Mouse (Mus musculus) gastrocnemius, adult 2 months (tissue): ENCODE data around the gene Mpp4. TPM values are rescaled to one million over a fixed set of nuclear protein-coding genes. Genes with fewer than 3 reads are reported as not detected.
A peak's percentile ranks its signal among the peaks of the same experiment; 100 is the strongest.

Source experiments
- DNase-seq: peaks from one replicate; pipeline ENCODE4 v3.0.0; 2022
- H3K27ac ChIP-seq: fragments of 200-600 bp; 2 replicates; pipeline ENCODE4 v1.8.1; 2022; ENCODE audit warnings: mild to moderate bottlenecking
- H3K4me3 ChIP-seq: fragments of 200-600 bp; 2 replicates; pipeline ENCODE4 v1.8.1; 2022; ENCODE audit warnings: mild to moderate bottlenecking, moderate library complexity
- CTCF ChIP-seq: fragments of 200-600 bp; IDR thresholded peaks from 2 replicates; pipeline ENCODE4 v1.8.1; 2022; ENCODE audit warnings: antibody characterized with exemption, mild to moderate bottlenecking, moderate library complexity
- intact Hi-C: fragments of 180-260 bp; cut with DNase I; formaldehyde crosslinking; loops from one replicate; pipeline ENCODE4 v1.15.1; 2025
- total RNA-seq, 2 experiments: library from RNA; stranded (reverse); gene quantifications; 2 replicates each; pipeline ENCODE4 v1.2.3; 2021

Gene Mpp4
- total RNA-seq, 2 experiments from 2014 or later = 0.22 TPM; not detected in 1

DNA sequence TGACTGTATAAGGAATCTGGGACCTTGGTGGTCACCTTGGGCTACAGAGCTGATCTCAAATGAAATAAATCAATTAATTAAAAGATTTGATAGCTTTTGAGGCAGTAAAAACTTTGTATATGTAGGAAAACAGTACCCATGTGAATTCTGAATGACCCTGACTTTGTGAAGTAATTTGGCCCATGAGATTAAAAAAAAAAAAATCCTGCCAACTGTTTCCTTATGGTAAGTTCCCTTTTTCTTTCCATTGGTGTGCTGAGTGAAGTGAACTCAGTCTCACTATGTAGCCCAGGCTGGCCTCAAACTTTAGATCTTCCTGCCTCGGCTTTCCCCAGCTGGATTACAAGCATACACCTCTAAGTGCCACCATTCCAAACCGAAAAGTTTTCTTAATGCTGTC, 19.2 kb upstream of the Mpp4 start:
- no peak for TF ChIP-seq CTCF
- H3K4me3 ChIP-seq = no peak overlapping the region
- no peak overlapping the region for H3K27ac ChIP-seq
- intact Hi-C loops = no loop called here
- no peak for DNase-seq

DNA sequence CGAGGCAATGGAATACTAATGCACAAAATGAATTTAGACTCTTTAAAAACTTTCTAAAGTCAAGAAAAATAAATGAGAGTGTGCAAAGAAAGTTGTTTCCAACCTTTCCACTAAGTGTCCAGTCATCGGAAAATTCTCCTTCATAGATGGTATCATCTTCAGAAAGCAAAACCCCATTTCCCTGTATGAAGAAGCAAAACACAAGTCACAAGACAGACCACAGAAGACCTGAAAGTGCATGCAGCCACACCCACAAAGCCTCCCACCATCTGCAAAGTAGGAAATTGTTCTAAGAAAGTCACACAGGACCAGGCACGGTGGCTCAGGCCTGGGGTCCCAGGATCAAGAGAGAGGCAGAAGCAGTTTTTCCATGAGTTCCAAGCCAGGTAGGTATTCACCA, 16.8 kb upstream of the Mpp4 start:
- no peak for TF ChIP-seq CTCF
- Histone ChIP-seq H3K27ac (no peak overlapping the region), H3K4me3 (no peak overlapping the region)
- intact Hi-C loops = no loop called here
- DNase-seq = no peak

- DNase-seq = no peak
- intact Hi-C loops = no loop called here
- Histone ChIP-seq H3K27ac (no peak overlapping the region), H3K4me3 (no peak overlapping the region)
- no peak for TF ChIP-seq CTCF
These were observed 15.2 kb upstream of the Mpp4 start for GRCm38 (mm10) chr1:59178401-59178800.

GRCm38 (mm10) chr1:59174514-59175373, 11.6 kb upstream of the Mpp4 start:
- Histone ChIP-seq H3K4me3 (no peak overlapping the region), H3K27ac (no peak overlapping the region)
- TF ChIP-seq CTCF = no peak
- intact Hi-C loops = no loop called here
- no peak for DNase-seq

DNA sequence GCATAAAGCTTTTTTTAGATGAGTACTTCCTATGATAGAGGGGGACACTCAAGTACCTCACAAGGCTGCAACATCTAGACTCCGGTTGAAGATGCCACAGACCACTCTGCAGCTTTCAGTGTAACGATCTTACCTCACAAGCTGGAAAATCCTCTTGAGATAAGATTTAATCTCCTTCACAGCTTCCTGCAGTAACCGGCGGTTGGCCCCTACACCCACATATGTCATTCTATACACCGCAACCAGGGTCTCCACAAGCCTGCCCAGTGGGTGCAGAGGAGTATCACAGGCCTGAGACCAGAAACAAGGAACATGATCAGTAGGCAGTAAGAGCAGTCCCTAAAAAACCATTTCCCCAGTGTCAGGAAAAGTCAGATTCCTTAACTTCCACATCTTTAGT, 9.8 kb upstream of the Mpp4 start:
- Histone ChIP-seq H3K4me3 (no peak overlapping the region), H3K27ac (no peak overlapping the region)
- no peak for DNase-seq
- intact Hi-C loops = no loop called here
- no peak for TF ChIP-seq CTCF

- TF ChIP-seq CTCF = no peak
- intact Hi-C loops = no loop called here
- Histone ChIP-seq H3K27ac (no peak overlapping the region), H3K4me3 (no peak overlapping the region)
- DNase-seq = no peak
These were observed 8.7 kb upstream of the Mpp4 start for GRCm38 (mm10) chr1:59171875-59172274.

DNA sequence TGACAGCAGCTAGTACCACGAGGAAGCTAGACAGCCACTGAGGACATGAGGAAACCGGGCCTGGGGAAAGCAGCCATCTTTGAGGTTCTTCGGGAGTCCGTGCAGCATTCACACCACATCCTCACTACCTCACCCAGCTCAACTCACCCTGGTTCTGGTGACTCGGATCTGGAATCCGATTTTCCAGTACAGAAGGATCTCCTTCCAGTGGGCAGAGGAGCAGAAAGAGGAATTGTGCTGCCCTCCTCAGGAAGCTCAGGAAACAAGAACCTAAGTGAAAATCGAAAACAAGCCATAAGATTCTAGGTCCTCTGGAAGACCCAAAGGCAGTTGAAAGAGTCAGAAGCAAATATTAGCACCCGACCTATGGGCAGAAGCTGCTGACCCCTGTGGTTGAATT, 7.1 kb upstream of the Mpp4 start:
- Histone ChIP-seq H3K27ac (no peak overlapping the region), H3K4me3 (no peak overlapping the region)
- DNase-seq = no peak
- intact Hi-C loops = no loop called here
- TF ChIP-seq CTCF = no peak

DNA sequence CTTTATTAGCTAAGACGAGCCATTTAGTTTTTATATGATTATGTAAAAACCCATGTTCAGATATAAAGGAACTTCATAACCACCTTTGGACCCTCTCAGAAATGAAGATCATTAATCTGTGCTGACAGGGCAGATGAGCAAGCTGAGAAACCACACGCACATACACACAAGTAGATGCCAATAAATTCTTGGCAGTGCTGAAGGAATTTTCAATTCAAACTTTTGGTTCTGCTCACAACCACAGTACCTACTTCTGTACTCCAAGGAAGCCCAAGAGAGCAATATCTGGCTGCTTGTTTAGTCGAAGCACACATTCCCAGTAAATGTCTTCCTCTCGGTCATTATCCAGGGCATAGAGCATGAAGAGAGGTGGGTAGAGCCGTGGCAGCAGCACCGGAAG, 6.4 kb upstream of the Mpp4 start:
- Histone ChIP-seq H3K4me3 (no peak overlapping the region), H3K27ac (no peak overlapping the region)
- no peak for DNase-seq
- no peak for TF ChIP-seq CTCF
- intact Hi-C loops = no loop called here

DNA sequence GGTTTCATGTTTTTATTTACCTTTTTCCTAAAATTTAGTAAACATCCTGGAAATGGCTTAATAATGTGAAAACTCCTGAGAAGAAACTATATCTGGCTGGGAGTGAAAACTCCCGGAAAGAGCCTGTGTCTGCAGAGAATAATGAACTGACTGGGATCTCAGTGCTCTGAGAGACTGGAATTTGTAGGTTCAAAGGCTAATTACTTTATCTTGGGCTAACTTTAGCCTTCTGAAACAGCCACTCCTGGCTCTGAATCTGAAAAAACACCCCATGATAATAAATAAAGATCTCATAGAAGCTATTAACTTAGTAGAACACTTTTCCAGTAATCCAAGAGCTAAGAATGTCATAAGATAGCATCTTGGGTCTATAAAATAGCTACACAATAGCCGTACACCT, 5.4 kb upstream of the Mpp4 start:
- Histone ChIP-seq H3K27ac (no peak overlapping the region), H3K4me3 (no peak overlapping the region)
- no peak for TF ChIP-seq CTCF
- no peak for DNase-seq
- intact Hi-C loops = no loop called here

GRCm38 (mm10) chr1:59167654-59168425, 4.7 kb upstream of the Mpp4 start:
- no peak for TF ChIP-seq CTCF
- DNase-seq = no peak
- Histone ChIP-seq H3K27ac (no peak overlapping the region), H3K4me3 (no peak overlapping the region)
- intact Hi-C loops = no loop called here

DNA sequence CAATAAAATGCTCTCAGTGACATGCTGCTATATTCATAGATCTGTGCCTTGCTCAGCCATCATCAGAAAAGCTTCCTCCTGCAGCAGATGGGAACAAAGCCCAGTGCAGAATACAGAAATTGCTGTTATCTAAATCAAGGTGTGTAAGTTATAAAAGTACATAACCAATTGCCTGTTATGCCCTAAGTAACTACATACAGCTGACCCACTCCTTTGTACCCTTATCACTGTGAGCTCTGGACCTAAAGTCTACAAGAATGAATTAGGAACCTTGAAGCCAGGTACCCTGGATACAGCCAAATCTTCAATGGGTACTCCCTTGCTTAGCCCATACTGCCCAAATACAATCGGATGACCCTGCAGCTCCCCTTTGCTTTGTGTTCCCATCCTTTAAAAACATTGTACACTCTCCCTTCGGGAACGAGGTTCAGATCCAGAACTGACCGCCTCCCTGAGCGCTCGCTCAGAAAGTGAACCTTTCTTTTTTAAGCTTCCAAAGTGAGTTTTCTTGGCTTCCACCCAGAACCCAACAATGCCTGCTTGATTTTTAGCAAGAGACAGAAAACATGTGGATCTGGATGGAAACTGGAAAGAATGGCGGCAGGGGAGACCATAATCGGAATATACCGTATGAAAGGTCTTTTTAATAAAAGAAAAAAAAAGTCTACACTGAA, 3.2 kb upstream of the Mpp4 start:
- H3K4me3 ChIP-seq = no peak overlapping the region
- no peak for DNase-seq
- no peak for TF ChIP-seq CTCF
- intact Hi-C loops = no loop called here
- no peak overlapping the region for H3K27ac ChIP-seq

DNA sequence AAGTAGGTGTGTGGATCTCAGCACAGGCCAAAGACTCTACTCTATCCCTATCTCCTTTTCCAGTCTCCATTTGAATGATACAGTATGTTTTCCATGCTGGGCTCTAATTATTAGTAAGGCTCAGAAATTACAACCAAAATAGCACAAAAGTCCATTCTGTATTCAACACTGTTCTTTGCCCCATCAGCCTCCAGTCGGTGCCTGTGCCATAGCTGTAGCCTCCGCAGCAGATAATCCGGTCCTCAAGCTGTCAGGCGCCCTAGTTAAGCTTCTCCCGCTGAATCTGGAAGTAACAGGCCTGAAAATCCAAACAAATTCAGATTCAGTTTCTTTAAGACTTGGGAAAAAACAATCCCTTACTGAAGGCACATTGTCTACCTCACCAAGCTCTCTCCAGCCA, 729 bp upstream of the Mpp4 start:
- TF ChIP-seq CTCF = no peak
- no peak for DNase-seq
- Histone ChIP-seq H3K4me3 (no peak overlapping the region), H3K27ac (no peak overlapping the region)
- intact Hi-C loops = no loop called here

DNA sequence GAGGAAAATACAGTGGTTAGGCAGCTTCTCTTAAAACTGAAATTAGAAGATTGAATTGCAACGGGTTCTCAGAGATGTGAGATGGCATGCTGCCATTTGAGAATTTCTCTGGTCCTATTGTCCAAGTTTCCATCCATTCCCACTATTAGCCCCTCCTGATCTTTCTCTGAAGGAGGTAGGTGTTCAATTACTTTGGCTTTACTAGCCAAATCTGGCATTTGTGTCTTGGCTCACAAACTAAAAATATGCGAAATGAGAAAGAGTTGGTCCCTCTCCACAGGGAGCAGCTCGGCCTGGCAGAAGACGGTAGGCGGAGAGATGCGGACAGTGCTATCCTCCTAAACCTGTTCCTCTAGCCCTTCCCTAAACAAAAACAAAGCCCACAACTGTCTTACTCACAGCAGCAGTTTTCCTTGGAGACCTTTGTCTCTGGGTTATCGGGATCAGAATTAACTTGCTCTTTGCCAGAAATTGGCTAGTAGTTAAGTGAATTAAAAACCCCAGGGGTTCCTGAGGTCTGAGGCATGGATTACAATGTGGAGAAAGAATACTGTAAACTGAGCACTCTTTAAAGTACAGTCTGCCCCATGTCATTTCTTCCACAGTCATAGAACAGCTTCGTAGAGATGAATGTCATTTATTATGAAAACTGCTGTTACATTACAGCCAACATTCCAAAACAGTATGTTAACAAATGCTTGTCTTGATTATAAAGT, 722 bp downstream of the Mpp4 start:
- no peak for TF ChIP-seq CTCF
- Histone ChIP-seq H3K27ac (peak overlapping the region; percentile 32; the same call in 1 of the 2 replicates), H3K4me3 (no peak overlapping the region)
- no peak for DNase-seq
- intact Hi-C loops = no loop called here
